Mouse (Mus musculus): ENCODE measurements around the gene Tedc2.
A peak's percentile ranks its signal among the peaks of the same experiment; 100 is the strongest.

The Tedc2 gene

GRCm38 (mm10) chr17:24212441-24213018, 8.1 kb downstream of the Tedc2 start:
- DNase-seq (ENCODE audit: low read depth, low spot score), result no peak

DNA sequence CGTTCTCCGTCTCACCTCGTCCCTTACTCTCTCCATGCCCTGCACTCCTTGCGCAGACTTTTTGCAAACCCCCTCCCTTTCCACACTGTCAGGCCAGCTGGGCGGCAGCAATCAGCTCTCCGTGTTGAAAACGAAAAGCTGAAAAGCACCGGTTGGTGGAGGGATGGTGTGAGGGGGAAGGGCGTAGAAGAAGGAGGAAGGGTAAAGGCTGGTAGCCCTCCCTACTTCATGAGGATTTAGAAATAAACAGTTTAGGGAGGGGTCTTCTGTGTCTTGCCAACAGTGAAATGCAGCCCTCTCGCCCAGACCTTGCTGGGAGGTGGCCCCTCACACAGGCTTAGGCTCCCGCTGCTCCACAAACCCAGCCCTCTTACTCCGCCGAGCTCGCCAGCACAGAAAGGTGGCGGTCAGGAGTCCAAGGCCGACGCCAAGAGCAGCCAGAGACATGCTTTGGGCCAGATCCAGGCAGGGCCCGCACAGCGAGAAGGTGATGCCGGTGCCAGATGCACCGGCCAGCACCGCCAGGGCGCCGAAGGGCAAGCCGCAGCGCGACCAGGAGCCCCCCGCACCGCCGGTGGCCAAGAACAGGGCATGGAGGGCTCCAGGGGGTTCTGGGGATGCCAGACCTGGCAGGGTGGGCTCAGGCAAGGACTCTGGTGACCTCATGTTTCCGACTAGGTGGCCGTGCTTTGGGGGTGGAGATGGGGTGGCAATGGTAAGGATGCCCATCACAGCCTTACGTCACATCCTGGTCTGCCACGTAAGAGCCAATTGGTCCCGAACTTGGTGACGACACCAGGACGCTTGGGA, 8.8 kb downstream of the Tedc2 start:
- no peak for DNase-seq (ENCODE audit: low read depth, low spot score)

DNA sequence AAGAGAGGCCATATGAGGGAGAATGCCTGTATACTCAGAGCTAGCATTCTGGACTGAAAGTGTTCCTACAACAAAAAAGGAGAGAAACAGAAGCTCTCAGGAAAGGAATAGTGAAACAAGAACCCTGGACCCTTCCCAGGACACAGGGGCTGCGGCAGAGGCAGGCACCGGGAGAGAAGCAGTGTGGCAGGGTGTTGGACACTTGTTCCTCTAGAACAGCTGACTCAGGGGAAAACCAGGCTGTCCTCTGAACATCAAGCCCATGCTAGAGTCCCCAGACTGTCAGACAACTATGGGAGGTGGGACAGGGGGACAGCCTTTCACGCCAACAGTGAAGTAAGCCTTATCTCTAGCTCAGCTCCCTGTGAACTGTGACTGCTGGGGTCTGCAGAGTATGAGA, 10.1 kb downstream of the Tedc2 start:
- DNase-seq (ENCODE audit: low read depth, low spot score), result no peak

GRCm38 (mm10) chr17:24209916-24210240, 10.8 kb downstream of the Tedc2 start:
- no peak for DNase-seq (ENCODE audit: low read depth, low spot score)

DNA sequence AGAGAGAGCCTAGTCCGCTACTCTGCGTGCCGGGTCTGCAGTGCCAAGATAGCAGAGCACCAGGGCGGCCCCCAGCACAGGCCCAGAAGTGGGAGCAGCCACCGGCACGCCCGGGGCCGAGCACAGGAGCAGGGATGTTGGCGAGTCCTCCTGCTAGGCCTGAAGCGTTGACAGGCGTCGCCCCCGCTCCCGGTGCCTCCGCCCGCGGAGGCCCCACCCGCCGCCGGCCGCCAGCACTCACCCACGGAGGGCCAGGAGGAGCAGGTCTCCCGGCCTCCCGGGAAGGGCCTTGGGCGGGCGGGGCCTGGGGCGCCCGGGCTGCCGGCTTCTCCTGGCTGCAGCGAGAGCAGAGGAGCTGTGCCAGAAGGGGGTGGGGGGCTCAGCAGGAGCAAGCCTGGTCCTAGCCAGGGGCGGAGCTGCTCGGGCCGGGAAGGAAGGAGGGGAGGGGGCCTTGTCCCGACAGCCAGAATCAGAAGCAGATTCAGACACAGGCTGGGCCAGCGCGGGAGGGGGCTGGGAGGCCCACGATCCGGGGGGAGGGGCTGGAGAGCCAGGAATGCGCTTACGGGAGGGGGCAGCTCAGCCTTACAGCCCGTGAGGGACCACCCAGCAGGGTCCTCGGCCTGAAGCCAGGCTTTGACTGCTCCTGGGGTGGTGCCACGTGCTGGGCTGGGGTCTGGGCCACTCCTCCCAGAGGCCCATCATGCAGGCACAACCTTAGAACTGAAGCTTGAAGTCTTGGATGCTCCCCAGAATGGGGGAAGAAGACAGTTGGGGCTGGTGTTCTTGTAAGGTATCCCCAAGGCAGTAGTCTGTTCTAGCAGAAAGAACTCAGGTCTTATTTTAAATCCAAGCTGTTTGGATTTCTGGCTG, 11.4 kb downstream of the Tedc2 start, which contains the start of gene Ntn3:
TSS of gene Ntn3 (minus strand) at position 489 of the 873 bp plus-strand sequence.
- DNase-seq (ENCODE audit: low read depth, low spot score), result peak; percentile 79

DNA sequence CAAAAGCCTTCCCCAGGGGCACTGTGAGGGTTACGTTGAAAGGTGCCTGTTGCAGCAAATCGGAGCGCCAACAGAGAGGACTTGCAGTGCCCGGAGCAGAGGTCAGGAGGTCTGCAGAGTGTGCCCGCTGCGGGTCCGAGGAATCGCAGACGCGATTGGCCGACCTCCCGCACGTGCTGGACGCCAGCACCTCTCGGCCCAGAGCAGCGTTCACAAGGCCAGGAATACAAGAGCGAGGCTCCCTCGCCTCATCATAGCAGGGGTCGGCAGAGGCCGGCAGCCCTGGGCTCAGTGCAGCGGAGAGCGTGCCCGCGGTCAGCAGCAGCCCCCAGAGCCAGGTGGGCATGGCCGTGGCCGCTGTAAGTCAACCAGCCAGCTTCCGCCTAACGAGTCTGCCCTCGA, 12.0 kb downstream of the Tedc2 start:
- no peak for DNase-seq (ENCODE audit: low read depth, low spot score)

- DNase-seq (ENCODE audit: low read depth, low spot score), result no peak
These were observed 12.6 kb downstream of the Tedc2 start for GRCm38 (mm10) chr17:24207768-24208640.

DNA sequence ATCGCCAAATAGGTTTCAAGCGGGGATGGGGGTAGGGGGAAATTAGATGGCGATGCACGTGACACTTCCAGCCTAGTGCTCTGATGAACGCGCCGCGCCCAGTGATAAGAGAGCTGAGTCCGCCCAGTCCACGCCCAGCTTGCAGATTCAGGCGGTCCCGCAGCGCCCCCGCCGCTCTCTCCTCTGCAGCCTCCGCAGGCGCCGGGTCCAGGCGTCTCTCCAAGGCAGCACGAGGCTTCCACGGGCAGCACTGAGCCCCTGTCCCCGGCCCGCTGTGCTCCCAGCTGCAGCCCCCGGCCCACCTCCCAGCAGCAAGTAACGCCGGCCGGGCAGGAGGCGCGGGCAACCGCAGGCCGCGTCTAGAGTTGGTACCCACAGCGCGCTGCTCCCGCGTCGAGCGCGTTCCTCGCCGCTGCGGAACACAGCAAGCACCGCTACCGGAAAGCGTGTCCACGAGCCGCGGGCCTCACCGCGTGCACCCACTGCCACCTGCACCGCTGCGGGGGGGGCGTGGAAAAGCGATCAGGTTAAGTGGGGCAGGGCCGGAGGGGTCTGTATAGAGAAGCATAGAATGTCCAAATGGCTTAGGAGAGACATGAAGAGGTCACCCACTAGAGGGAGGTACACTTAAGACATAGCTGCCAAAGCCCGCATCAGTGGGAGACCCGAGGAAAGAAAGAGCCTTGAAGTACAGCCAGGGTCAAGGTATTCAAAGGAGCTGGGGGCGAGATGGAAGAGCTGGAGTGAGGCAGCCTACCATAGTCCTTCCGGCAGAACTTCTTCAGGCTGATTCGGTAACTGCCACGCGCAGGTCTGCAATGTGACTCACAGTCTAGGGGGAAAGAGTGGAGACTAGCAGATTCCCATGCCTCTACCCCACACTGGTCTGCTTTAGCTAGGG, 13.9 kb downstream of the Tedc2 start:
- no peak for DNase-seq (ENCODE audit: low read depth, low spot score)

GRCm38 (mm10) chr17:24205908-24206361, 14.7 kb downstream of the Tedc2 start:
- DNase-seq (ENCODE audit: low read depth, low spot score), result no peak

- DNase-seq (ENCODE audit: low read depth, low spot score), result peak; percentile 86
These were observed 15.3 kb downstream of the Tedc2 start, which contains the start of gene Tbc1d24 for GRCm38 (mm10) chr17:24205284-24205888. Tbc1d24 (minus strand) TSS chr17:24205562.

- DNase-seq (ENCODE audit: low read depth, low spot score), result no peak
These were observed 15.8 kb downstream of the Tedc2 start for GRCm38 (mm10) chr17:24204846-24205245.

DNA sequence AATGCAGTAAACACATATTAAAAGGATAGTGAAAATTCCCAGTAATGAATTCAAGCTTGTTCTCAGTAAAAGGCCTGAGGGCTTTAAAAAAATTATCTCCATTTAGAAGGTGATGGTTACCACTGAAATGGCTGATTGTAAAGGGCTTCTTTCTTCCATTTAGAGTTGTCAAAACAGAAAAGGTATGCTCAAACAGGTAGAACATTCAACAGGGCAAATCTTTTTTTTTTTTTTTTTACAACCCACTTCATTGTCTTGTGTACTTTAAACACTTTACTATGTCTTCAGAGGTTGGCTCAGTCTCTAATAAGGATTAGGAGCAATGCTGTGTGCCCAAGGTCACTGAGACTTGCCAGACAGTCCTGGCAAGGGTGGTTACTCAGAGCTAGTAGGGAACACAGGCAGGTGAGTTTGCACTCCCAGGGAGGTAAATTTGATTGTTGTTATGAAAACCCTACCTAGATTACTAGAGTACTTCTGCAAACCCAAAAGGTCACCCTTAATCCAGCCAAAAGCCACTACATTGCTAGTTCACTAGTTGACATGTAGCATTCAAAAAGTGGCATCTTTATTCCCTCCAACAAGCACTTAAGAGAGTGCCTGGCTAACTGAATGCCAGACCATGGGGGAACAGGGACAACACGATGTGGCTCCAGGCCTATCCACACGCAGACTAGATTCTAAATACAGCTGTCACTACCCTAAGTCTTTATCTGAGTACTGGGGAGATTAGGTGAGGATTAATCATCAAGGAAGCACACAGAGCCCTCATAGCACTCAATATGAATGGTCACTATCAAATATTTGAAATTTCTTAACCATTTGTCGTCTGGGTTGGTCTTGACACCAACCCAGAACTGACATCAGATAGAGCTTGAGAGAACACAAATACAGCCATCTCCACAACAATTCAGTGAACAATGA, 16.8 kb downstream of the Tedc2 start:
- DNase-seq (ENCODE audit: low read depth, low spot score), result no peak

DNA sequence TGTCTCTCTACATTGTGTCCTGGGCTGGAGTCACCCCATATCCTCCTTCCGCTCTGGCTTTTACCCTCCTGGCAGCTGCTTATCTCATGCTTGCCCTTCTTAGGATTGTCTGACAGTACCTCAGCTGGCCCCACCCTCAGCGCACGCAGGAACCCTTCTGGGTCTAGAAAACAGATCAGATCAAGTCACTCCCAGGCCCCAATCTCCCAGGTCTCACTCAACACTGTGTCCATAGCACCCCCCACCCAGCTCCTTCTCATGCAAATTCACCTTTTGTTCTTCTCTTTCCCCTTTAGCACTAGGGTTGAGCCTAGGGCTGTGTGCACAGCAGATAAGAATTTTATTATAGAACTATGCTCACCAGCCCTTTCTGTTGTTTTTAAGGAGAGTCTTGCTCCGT, 17.6 kb downstream of the Tedc2 start:
- DNase-seq (ENCODE audit: low read depth, low spot score), result no peak

DNA sequence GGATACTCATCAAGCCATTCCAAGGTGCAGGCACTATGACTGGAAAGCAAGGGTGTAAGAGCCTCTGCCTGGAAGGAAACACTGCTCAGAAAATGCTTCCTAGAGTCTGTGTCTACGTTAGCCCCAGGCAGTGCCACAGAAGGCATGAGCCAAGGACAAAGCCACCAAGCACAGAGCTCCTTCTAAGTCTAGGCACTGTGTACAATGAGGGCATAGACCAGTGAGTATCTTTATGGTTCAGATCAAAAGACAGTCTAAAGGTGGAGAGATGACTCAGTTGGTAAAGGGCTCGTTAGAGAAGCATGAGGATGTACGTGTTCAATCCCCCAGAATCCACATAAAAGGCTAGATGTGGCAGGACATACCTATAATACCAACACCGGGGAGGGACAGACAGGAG, 19.6 kb downstream of the Tedc2 start:
- no peak for DNase-seq (ENCODE audit: low read depth, low spot score)

- no peak for DNase-seq (ENCODE audit: low read depth, low spot score)
These were observed 20.9 kb downstream of the Tedc2 start for GRCm38 (mm10) chr17:24199741-24200140.

DNA sequence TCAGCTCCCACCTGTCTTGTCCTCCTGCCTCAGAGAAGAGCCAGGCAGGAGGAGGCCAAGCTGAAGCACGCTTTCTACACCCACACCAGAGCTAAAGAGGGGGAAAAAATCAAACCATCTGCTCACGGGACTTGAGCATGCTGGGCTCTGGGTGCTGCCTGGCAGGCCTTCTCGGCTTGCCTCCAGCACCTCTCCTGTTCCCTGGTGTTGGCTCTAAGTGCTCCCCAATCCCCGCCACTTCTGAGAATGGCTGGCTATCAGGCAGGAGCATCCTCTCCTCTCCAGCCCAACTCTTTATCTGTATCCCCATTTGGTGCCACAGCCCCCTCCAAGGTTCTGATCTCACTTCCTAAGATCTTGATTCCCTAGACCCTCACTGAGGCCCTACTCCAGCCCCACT, 21.4 kb downstream of the Tedc2 start:
- no peak for DNase-seq (ENCODE audit: low read depth, low spot score)

DNA sequence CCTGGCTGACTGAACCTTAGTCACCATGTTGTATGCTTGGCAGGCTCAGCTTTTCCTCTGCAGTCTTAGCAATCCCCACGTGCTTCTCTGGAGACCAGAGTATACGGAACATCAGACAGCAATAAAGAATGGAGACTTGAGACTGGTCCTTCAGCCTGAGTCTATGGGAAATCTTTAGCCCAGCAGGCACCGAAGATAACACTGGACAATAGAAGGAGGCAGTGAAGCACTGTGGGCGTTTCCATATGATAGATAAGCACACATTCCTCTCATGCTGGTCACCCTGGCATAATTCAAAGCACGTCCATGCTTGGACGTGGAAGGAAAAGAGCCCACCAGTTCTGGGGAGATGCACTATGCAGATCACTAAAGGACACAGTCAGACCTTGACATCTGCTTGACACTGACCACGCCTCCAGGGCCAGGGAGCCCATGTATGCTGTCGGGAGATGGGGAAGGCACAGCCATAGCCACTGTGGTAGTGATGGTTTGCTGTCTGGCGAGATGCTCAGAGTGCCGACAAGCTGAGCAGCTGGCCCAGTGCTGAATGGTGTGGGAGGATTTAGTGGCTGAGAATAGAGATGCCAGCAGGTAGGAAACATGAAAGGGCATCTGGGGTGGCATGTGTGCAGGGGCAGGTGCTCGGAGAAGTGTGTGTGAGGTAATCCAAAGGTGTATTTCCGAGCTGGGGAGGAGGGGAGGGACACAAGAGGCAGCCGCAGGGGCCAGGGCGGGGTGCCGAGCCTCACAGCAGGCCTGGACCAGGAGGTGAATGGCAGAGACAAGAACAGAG, 23.4 kb downstream of the Tedc2 start:
- DNase-seq (ENCODE audit: low read depth, low spot score), result no peak

DNA sequence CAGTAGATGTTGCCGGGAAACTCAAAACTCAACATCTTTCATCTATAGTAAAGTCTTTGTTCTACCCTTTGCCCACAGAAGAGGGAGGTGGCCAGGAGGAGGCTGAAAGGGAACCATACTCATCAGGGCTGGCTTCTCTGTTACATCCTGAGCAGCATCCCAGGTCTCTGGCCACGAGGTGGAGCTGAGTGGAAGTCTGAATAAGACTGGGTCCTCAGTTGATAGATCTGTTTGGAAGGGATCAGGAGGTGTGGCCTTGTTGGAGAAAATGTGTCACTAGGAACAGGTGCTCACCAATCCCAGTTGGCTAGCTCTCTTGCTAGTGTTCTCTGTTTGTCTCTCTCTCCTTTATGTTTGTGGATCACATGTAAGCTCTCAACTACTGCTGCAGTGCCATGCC, 25.3 kb downstream of the Tedc2 start:
- DNase-seq (ENCODE audit: low read depth, low spot score), result no peak

Data from c-Kit-negative CD71-positive TER-119-positive erythroid progenitor cells, embryonic 14.5 days (primary cell).